ENCODE assay signal across 17 mouse cellular contexts in genomic region chr1:41028021-41028420, GRCm38 (mm10).
"Had no signal": no experiment of that assay in that cellular context is flagged by ENCODE, and none has a peak within 500 bp of the region (broad histone marks: within the 10 kb centered on the region; RNA-seq: fewer than 3 reads in every experiment).

No protein-coding gene starts in this region.

- H3K4me2 ChIP-seq: limb, embryonic 12.5 days; limb, embryonic 15.5 days; liver, embryonic 11.5 days; lung, embryonic 14.5 days; midbrain, embryonic 12.5 days; neural tube, embryonic 12.5 days; neural tube, embryonic 15.5 days; stomach, embryonic 15.5 days had no signal

- ATAC-seq: liver, postnatal 0 days; lung, postnatal 0 days had no signal

- H3K36me3 ChIP-seq: limb, embryonic 12.5 days; limb, embryonic 15.5 days; midbrain, embryonic 12.5 days; neural tube, embryonic 12.5 days; neural tube, embryonic 15.5 days; stomach, embryonic 15.5 days had no signal

- H3K27ac ChIP-seq: kidney, postnatal 0 days; limb, embryonic 12.5 days; limb, embryonic 15.5 days; liver, embryonic 14.5 days; macrophage; midbrain, embryonic 12.5 days; neural tube, embryonic 12.5 days; neural tube, embryonic 15.5 days; stomach, embryonic 15.5 days had no signal

- H3K9me3 ChIP-seq: limb, embryonic 12.5 days; limb, embryonic 15.5 days; midbrain, embryonic 12.5 days; neural tube, embryonic 12.5 days; neural tube, embryonic 15.5 days; stomach, embryonic 15.5 days had no signal

- H3K4me1 ChIP-seq: limb, embryonic 12.5 days; limb, embryonic 15.5 days; neural tube, embryonic 12.5 days; neural tube, embryonic 15.5 days; stomach, embryonic 15.5 days had no signal

- H3K27me3 ChIP-seq: limb, embryonic 12.5 days; limb, embryonic 15.5 days; midbrain, embryonic 12.5 days; neural tube, embryonic 12.5 days; neural tube, embryonic 15.5 days; stomach, embryonic 15.5 days had no signal

- H3K4me3 ChIP-seq: limb, embryonic 12.5 days; limb, embryonic 15.5 days; midbrain, embryonic 12.5 days; neural tube, embryonic 12.5 days; neural tube, embryonic 15.5 days; stomach, embryonic 15.5 days had no signal

- DNase-seq: kidney, adult 2 months; kidney, postnatal 25 days; liver, postnatal 0 days; spleen, adult 18-20 months; thymus, postnatal 25 days had no signal

- H3K9ac ChIP-seq: limb, embryonic 12.5 days; limb, embryonic 15.5 days; liver, embryonic 14.5 days; liver, postnatal 0 days; lung, embryonic 14.5 days; midbrain, embryonic 12.5 days; neural tube, embryonic 12.5 days; neural tube, embryonic 15.5 days; stomach, embryonic 15.5 days had no signal
